Mouse (Mus musculus) thymus, adult 2 months (tissue): Measurements from ENCODE around the gene Tspo2. TPM values are rescaled to one million over a fixed set of nuclear protein-coding genes. Genes with fewer than 3 reads are reported as not detected.

ENCODE experiments used
- DNase-seq: peaks from one replicate; pipeline ENCODE4 v3.0.0; 2021
- H3K27ac ChIP-seq: fragments of 200-500 bp; 2 replicates; pipeline ENCODE4 v1.5.1; 2012; ENCODE audit warnings: low read length, control low read depth; ENCODE audit not compliant: control insufficient read depth, insufficient read depth
- H3K27me3 ChIP-seq: fragments of 200-500 bp; 2 replicates; pipeline ENCODE4 v1.6.1; 2012; ENCODE audit warnings: mild to moderate bottlenecking, low read length, moderate library complexity, mixed read lengths; ENCODE audit not compliant: control insufficient read depth, insufficient read depth
- H3K36me3 ChIP-seq: fragments of 200-500 bp; 2 replicates; pipeline ENCODE4 v1.6.1; 2012; ENCODE audit warnings: mild to moderate bottlenecking, low read length, moderate library complexity; ENCODE audit not compliant: control insufficient read depth, insufficient read depth
- H3K4me1 ChIP-seq: fragments of 200-500 bp; replicated peaks from 2 replicates; pipeline ENCODE4 v1.6.1; 2012; ENCODE audit warnings: low read length; ENCODE audit not compliant: control insufficient read depth, insufficient read depth
- H3K4me3 ChIP-seq: fragments of 200-500 bp; 2 replicates; pipeline ENCODE4 v1.5.1; 2012; ENCODE audit warnings: mild to moderate bottlenecking, low read length, control low read depth, moderate library complexity; ENCODE audit not compliant: control insufficient read depth, insufficient read depth
- CTCF ChIP-seq: fragments of 200-500 bp; IDR thresholded peaks from 2 replicates; pipeline ENCODE4 v1.5.1; 2012; ENCODE audit warnings: mild to moderate bottlenecking, control low read depth, low read length, moderate library complexity, borderline replicate concordance; ENCODE audit not compliant: control insufficient read depth, poor library complexity, insufficient read depth; ENCODE audit errors: extremely low read depth
- POLR2A ChIP-seq: fragments of 200-500 bp; IDR thresholded peaks from 2 replicates; pipeline ENCODE4 v1.6.1; 2012; ENCODE audit warnings: mild to moderate bottlenecking, low read length, control low read depth, moderate library complexity; ENCODE audit not compliant: control insufficient read depth, poor library complexity, insufficient read depth; ENCODE audit errors: extremely low read depth
- WGBS: fragments of 180-500 bp; shearing (Covaris S2); methylation state at CpG from one replicate; pipeline ENCODE4 v1.1.7; 2018; 5-methylcytosine and 5-hydroxymethylcytosine counted together
- polyA plus RNA-seq: library from polyadenylated mRNA; depleted of rRNA; stranded (reverse); fragments of >200 nt; gene quantifications from 2 replicates; pipeline ENCODE4 v1.2.3, GENCODE M21; 2012; rRNA removed

Tspo2 gene
- polyA plus RNA-seq, result 0.22 and 0.31 TPM in 2 replicates

DNA sequence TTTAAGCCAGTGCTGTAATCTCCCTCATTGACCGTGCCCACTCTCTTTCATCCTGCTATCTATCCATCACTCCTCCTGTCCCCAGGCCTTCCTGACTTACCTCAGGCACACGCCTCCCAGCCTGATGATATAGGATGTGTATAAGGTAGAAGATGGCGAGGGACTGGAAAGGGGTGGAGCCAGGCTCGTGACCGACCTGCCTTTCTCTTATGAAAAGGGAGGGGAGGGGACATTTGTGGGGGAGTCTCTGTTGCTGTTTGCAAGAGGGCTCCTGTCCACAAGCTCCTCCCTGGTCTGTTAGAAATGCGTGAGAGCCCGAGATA, at the start of gene Tspo2:
Gene Tspo2 (minus strand): TSS at position 170 of the 323 bp plus-strand sequence.
- H3K4me1 ChIP-seq, result no peaks in the 10 kb centered on the region
- no peaks in the 10 kb centered on the region for H3K36me3 ChIP-seq
- TF ChIP-seq POLR2A (no peak), CTCF (no peak)
- DNase-seq, result no peak
- no peak within 1 kb of the TSS for H3K4me3 ChIP-seq
- 89% methylated on average over 7 of the region's 7 CpGs for WGBS
- no peaks in the 10 kb centered on the region for H3K27me3 ChIP-seq
- H3K27ac ChIP-seq, result no peak within 1 kb of the TSS

DNA sequence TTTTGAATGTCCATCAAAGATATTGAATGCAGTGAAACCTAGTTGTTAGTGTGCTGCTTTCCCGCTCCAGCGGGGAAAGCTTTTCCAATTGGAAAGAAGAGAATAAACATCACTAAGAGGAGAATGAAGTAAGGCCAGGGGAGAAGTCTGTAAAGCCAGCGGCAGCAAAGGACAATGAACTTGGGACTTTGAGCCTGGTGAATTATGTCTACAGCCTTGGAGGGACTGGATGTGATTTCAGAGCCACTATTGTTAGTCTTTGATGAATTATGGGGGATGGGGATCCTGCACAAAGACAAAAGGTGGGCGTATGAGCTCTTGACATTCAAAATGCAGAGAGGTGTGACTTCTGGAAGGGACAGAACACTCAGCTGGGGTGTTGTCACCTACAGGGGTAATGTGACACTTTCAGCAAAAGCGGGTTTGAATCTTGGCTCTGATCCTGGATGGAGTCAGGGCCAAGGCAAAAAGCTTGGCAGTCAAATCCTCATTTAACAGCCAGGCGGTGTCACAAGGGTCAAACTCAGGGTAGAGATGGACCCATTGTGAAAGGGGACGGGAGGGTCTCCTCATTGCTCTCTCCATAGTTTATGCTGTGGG, 49.6 kb upstream of the Tspo2 start:
- Histone ChIP-seq H3K27me3 (no peaks in the 10 kb centered on the region), H3K27ac (no peak overlapping the region), H3K4me3 (no peak overlapping the region), H3K4me1 (no peaks in the 10 kb centered on the region), H3K36me3 (no peaks in the 10 kb centered on the region)
- TF ChIP-seq CTCF (no peak), POLR2A (no peak)
- DNase-seq, result no peak
- WGBS, result 92% methylated on average over 7 of the region's 7 CpGs

DNA sequence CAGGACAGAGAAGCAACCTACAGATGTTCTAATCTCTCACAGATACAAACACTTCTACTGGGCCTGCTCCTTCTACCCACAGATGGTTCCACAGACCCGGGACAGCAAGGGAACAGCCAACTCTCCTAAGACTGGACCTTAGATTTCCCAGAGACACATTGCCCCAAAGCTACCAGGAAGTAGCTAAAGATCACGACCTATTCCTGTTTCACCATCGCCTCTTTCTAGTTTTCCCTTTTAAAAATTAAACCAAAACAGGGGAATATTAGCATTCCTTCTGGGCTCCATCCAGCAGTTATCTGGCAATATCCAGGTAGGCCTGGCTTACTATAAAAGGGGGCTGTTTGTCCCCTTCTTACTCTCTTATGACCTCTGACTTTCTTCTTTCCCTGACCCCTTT, 46.7 kb upstream of the Tspo2 start:
- no peaks in the 10 kb centered on the region for H3K4me1 ChIP-seq
- TF ChIP-seq CTCF (no peak), POLR2A (no peak)
- WGBS, result 86% methylated on average over 3 of the region's 3 CpGs
- H3K36me3 ChIP-seq, result no peaks in the 10 kb centered on the region
- no peaks in the 10 kb centered on the region for H3K27me3 ChIP-seq
- no peak overlapping the region for H3K4me3 ChIP-seq
- H3K27ac ChIP-seq, result no peak overlapping the region
- DNase-seq, result no peak

DNA sequence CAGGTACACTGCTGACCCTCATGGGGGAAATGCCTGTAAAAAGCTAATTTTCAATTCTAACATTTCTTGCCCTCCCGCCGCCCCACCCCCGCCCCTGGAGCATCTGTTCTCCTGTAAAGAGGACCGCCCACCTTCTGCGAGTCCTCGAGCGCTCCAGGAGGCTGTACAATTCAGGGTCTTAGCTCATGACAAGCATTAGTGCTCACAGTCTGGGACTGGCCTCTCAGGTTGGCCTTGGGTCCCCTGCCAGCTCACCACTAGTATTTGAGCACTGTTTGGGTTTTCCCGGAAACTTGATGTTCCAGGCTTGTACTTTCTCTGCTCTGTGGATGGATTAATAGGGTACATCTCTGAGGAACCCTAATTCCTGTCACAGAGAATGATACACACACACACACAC, 42.7 kb upstream of the Tspo2 start:
- Histone ChIP-seq H3K4me1 (no peaks in the 10 kb centered on the region), H3K27me3 (no peaks in the 10 kb centered on the region), H3K4me3 (no peak overlapping the region), H3K27ac (no peak overlapping the region), H3K36me3 (no peaks in the 10 kb centered on the region)
- 90% methylated on average over 8 of the region's 8 CpGs for WGBS
- DNase-seq, result no peak
- no peak for TF ChIP-seq CTCF
- no peak for TF ChIP-seq POLR2A

DNA sequence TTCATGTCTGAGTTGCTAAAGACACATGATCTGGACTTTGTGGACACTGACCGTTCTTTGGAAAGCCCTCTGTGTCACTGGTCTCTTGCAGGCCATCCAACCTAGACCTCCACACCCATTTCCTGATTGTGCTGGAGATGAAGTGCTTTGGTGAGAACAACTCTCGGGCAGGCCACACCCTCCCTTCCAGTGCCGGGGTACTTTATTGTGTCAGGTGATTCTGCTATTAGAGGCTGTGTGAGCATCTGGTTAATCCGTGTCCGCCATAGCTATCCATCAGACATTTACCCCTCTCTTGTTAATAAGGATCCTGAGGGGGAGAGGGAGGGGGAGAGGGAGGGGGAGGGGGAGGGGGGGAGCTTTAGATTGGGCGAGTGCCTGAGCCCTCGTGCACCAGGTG, 42.3 kb upstream of the Tspo2 start:
- WGBS, result 68% methylated on average over 7 of the region's 7 CpGs
- Histone ChIP-seq H3K36me3 (no peaks in the 10 kb centered on the region), H3K27me3 (no peaks in the 10 kb centered on the region), H3K4me3 (no peak overlapping the region), H3K27ac (no peak overlapping the region), H3K4me1 (no peaks in the 10 kb centered on the region)
- no peak for DNase-seq
- no peak for TF ChIP-seq CTCF
- TF ChIP-seq POLR2A, result no peak

DNA sequence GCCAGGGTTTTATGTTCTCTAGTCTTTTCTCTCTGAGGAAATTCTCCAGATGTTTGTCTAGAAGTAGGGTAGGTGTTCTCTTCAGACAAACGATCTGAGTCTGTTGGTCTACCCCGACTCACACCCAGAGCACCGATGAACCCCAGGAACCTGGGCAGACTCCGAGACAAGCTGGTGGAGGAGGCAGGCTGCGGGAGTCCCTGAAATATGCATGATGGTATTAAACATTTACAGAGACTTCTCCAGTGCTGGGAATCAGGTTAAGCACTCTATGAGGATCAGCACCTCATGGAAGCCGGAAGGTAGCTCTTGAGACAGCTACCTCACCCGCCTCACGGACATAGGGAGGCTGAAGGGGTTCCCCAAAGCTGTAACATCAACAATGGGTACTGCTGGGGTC, 41.3 kb upstream of the Tspo2 start:
- Histone ChIP-seq H3K4me3 (no peak overlapping the region), H3K4me1 (no peaks in the 10 kb centered on the region), H3K36me3 (no peaks in the 10 kb centered on the region), H3K27me3 (no peaks in the 10 kb centered on the region), H3K27ac (no peak overlapping the region)
- TF ChIP-seq CTCF, result no peak
- TF ChIP-seq POLR2A, result no peak
- no peak for DNase-seq
- 96% methylated on average over 8 of the region's 8 CpGs for WGBS

DNA sequence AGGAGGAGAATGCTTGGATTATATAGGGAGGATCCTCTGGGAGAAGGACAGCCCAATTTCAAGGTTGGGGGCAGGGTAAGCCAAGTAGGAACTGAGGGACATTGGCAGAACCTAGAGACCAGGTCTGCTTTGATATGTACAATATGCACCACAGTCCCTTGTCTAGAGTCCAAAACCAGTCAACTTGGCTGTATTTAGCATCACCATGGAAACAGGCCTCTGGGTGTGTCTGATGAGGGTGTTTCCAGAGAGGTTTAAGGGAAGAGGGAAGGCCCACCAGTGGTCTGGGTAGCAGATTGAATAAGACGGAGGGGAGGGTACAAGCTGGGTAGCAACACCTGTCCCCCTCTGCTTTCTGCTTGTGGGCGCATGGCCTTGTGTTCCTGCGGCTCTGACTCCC, 38.1 kb upstream of the Tspo2 start:
- no peaks in the 10 kb centered on the region for H3K4me1 ChIP-seq
- no peaks in the 10 kb centered on the region for H3K36me3 ChIP-seq
- no peak overlapping the region for H3K4me3 ChIP-seq
- DNase-seq, result no peak
- WGBS, result 95% methylated on average over 3 of the region's 3 CpGs
- TF ChIP-seq CTCF (no peak), POLR2A (no peak)
- no peak overlapping the region for H3K27ac ChIP-seq
- H3K27me3 ChIP-seq, result no peaks in the 10 kb centered on the region
